Mouse (Mus musculus) thymus, adult 2 months (tissue): ENCODE results near the gene Psap.

Experiments
- CTCF ChIP-seq: fragments of 200-500 bp; IDR thresholded peaks from 2 replicates; pipeline ENCODE4 v1.5.1; 2012; ENCODE audit warnings: mild to moderate bottlenecking, control low read depth, low read length, moderate library complexity, borderline replicate concordance; ENCODE audit not compliant: control insufficient read depth, poor library complexity, insufficient read depth; ENCODE audit errors: extremely low read depth
- POLR2A ChIP-seq: fragments of 200-500 bp; IDR thresholded peaks from 2 replicates; pipeline ENCODE4 v1.6.1; 2012; ENCODE audit warnings: mild to moderate bottlenecking, low read length, control low read depth, moderate library complexity; ENCODE audit not compliant: control insufficient read depth, poor library complexity, insufficient read depth; ENCODE audit errors: extremely low read depth

- TF ChIP-seq POLR2A, result no peak
- no peak for TF ChIP-seq CTCF
Observed at GRCm38 (mm10) chr10:60263351-60263750, 14.1 kb upstream of the Psap start.
